Mouse (Mus musculus) heart, embryonic 16.5 days (tissue): ENCODE data around the gene Galns. TPM values are rescaled to one million over a fixed set of nuclear protein-coding genes. Genes with fewer than 3 reads are reported as not detected.

ENCODE experiments used
- ATAC-seq: fragments of 200-750 bp; cut with Nextera tagmentation; replicated peaks from 2 replicates; pipeline ENCODE4 v1.8.0; 2017; ENCODE audit warnings: moderate number of reproducible peaks; ENCODE audit not compliant: insufficient read depth, low FRiP score; ENCODE audit errors: extremely low read depth
- H3K27ac ChIP-seq: fragments of 300-500 bp; sonication (generic); 2 replicates; pipeline ENCODE4 v1.5.1; 2014; ENCODE audit warnings: mild to moderate bottlenecking, low read length, control low read depth, moderate library complexity
- H3K27me3 ChIP-seq: fragments of 300-500 bp; sonication (generic); 2 replicates; pipeline ENCODE4 v1.6.1; 2014; ENCODE audit warnings: low read length, mixed read lengths; ENCODE audit not compliant: control insufficient read depth, insufficient read depth
- H3K36me3 ChIP-seq: fragments of 300-500 bp; sonication (generic); 2 replicates; pipeline ENCODE4 v1.6.1; 2014; ENCODE audit not compliant: control insufficient read depth, insufficient read depth
- H3K4me1 ChIP-seq: fragments of 300-500 bp; sonication (generic); 2 replicates; pipeline ENCODE4 v1.6.1; 2014; ENCODE audit warnings: low read length, mixed read lengths; ENCODE audit not compliant: control insufficient read depth, insufficient read depth
- H3K4me2 ChIP-seq: fragments of 300-500 bp; sonication (generic); 2 replicates; pipeline ENCODE4 v1.6.1; 2014; ENCODE audit warnings: low read depth, mild to moderate bottlenecking, control low read depth, low read length
- H3K4me3 ChIP-seq: fragments of 300-500 bp; sonication (generic); 2 replicates; pipeline ENCODE4 v1.5.1; 2014; ENCODE audit warnings: mild to moderate bottlenecking, control low read depth, low read length
- H3K9ac ChIP-seq: fragments of 300-500 bp; sonication (generic); 2 replicates; pipeline ENCODE4 v1.6.1; 2014; ENCODE audit warnings: low read length, control low read depth
- H3K9me3 ChIP-seq: fragments of 300-500 bp; sonication (generic); replicated peaks from 2 replicates; pipeline ENCODE4 v1.6.1; 2016; ENCODE audit warnings: low read length; ENCODE audit not compliant: control insufficient read depth
- WGBS: fragments of 180-500 bp; shearing (Covaris S2); extraction: QIAGEN DNeasy Blood & Tissue Kit; methylation state at CpG from one replicate; pipeline ENCODE4 v1.1.7; 2014; 5-methylcytosine and 5-hydroxymethylcytosine counted together
- polyA plus RNA-seq: library from polyadenylated mRNA; unstranded; fragments of >200 nt; fragmentation: Nextera tagmentation; extraction: Ambion mirVana; gene quantifications from 2 replicates; pipeline ENCODE4 v1.2.1, GENCODE M21; 2015

Galns gene
- polyA plus RNA-seq, 1 experiment from 2014 or later: 10.4 TPM

DNA sequence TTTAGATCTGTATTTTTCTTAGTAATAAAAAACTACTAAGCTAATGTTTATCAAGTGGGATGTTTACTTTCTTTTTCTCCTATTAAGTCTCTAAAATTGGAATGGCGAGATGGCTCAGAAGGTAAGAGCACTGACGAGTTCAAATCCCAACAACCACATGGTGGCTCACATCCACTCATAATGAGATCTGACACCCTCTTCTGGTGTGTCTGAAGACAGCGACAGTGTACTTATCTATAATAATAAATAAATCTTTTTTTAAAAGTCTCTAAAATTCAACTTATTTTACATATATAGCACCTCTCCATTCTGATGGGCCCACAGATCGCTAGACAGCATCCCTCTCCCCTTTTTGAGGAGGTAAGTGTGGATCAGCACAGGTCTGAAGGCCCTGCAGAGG lies 1.1 kb downstream of the Galns start:
- Histone ChIP-seq H3K9ac (peak overlapping the region; percentile 46), H3K9me3 (no peaks in the 10 kb centered on the region), H3K27ac (peak overlapping the region; percentile 20; the same call in 1 of the 2 replicates), H3K36me3 (peaks cover 4% of the 10 kb centered on the region; the same call in 1 of the 2 replicates), H3K4me3 (peak overlapping the region; percentile 81), H3K27me3 (no peaks in the 10 kb centered on the region), H3K4me1 (peaks cover 21% of the 10 kb centered on the region), H3K4me2 (peak overlapping the region; percentile 92)
- 59% methylated on average over 4 of the region's 4 CpGs for WGBS
- no peak for ATAC-seq

DNA sequence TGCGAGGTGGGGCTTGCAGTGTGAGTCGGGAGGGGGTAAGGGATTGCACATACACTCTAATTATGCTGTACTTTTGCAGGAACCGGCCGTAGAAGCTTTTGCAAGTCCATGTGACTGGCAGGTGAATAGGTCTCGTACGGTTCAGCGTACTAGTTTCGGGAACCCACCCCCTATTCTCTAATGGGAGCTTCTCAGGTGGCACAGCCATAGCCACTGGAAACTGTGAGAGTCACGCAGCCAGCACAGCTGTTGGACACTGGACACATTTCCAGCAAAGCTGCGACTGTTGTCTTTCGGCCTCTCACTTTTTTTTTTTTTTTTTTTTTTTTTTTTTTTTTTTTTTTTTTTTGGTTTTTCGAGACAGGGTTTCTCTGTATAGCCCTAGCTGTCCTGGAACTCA lies 4.5 kb downstream of the Galns start:
- Histone ChIP-seq H3K4me1 (peaks cover 16% of the 10 kb centered on the region), H3K27ac (no peak overlapping the region), H3K4me2 (no peak overlapping the region), H3K4me3 (no peak overlapping the region), H3K36me3 (no peaks in the 10 kb centered on the region), H3K9ac (no peak overlapping the region), H3K9me3 (no peaks in the 10 kb centered on the region), H3K27me3 (no peaks in the 10 kb centered on the region)
- WGBS: 83% methylated on average over 11 of the region's 12 CpGs
- ATAC-seq: no peak

DNA sequence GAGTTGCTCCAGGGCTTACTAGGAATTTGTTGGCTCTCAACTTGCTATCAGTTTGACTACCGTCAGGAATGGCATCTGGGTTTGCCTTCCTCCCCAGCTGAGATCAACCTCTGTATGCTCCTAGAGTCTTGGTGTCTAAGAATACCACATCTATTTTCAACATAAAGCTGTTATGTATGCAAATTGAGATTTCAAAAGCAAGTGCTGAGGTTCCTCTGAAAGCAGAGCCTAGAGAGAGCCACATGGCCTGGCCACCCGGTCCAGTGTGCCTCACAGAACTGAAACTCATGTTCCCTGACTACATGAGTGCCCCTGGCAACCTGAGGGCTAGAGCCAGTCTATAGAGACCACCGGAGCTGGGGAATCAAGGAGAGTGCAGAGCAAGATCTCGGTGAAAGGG lies 5.9 kb downstream of the Galns start:
- H3K4me1 ChIP-seq: peaks cover 11% of the 10 kb centered on the region
- no peak overlapping the region for H3K4me3 ChIP-seq
- no peaks in the 10 kb centered on the region for H3K27me3 ChIP-seq
- peak overlapping the region; percentile 26; the same call in 1 of the 2 replicates for H3K4me2 ChIP-seq
- H3K9me3 ChIP-seq: no peaks in the 10 kb centered on the region
- ATAC-seq: no peak
- no peak overlapping the region for H3K9ac ChIP-seq
- no peaks in the 10 kb centered on the region for H3K36me3 ChIP-seq
- H3K27ac ChIP-seq: peak overlapping the region; percentile 67
- WGBS: 50% methylated on average over 4 of the region's 4 CpGs

DNA sequence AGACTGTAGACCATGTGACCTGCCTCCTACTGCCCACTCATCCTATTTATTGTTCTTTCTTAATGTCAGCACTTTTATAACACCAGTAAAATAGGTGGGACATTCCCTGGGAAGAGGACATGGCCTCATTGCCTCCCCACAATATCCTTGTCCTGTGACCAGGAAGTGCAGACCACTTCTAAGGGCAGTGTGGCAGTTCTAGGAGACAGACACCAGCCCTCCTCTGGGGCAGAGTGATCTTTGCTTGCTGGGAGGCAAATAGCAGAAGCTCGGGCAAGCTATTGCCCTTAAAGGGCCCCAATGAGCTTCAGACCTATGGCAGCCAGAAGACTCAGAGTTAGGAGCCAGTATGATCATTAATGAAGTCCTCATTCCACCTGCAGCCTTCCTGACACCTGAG lies 6.6 kb downstream of the Galns start:
- H3K4me2 ChIP-seq: no peak overlapping the region
- no peak overlapping the region for H3K9ac ChIP-seq
- peaks cover 9% of the 10 kb centered on the region for H3K4me1 ChIP-seq
- H3K4me3 ChIP-seq: no peak overlapping the region
- peak overlapping the region; percentile 67 for H3K27ac ChIP-seq
- 42% methylated on average over 1 of the region's 1 CpGs for WGBS
- no peaks in the 10 kb centered on the region for H3K36me3 ChIP-seq
- no peak; the same call in 1 of the 2 replicates for ATAC-seq
- no peaks in the 10 kb centered on the region for H3K9me3 ChIP-seq
- no peaks in the 10 kb centered on the region for H3K27me3 ChIP-seq

DNA sequence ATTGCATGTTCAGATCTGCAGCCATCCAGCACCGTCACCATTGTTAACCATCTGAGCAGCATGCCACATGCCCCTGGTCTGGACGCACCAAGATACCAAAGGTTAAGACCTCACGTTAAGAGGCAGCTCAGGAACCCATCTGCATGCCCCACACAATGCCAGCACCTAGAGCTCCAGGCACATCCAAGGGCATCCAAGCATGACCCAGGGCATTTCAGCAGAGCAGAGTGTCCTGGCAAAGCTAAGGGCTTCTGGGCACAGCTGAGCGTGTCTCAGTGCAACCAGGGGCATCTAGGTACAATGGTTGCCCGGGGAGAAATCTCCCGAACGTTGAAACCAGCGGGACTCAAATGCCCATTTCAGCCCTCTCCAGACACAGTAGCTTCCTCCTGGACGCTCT lies 10.6 kb downstream of the Galns start:
- Histone ChIP-seq H3K9ac (no peak overlapping the region), H3K9me3 (no peaks in the 10 kb centered on the region), H3K27me3 (no peaks in the 10 kb centered on the region), H3K4me1 (peaks cover 9% of the 10 kb centered on the region), H3K27ac (no peak overlapping the region), H3K4me3 (no peak overlapping the region), H3K4me2 (no peak overlapping the region), H3K36me3 (no peaks in the 10 kb centered on the region)
- WGBS: 89% methylated on average over 9 of the region's 9 CpGs
- no peak for ATAC-seq

DNA sequence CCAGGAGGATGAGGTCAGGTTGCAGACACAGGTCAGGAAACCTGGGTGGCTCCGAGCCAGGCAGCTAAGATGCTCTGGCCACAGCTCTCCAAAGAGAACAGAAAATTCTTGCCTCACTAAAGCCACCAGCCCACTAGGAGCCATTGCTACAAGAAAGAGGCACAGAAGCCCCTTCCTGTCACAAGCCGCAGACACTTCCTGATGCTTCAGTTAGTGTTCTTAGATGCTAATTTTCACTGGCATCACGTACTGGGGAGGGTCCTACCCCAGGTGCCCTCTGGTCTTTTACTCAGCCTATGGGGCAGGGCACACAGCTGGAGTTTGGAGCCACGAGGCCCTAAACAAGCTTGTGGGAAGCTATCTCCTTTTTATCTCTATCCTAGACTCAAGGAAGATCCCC lies 15.2 kb downstream of the Galns start:
- WGBS: 46% methylated on average over 4 of the region's 4 CpGs
- Histone ChIP-seq H3K4me1 (no peaks in the 10 kb centered on the region), H3K27me3 (no peaks in the 10 kb centered on the region), H3K4me3 (no peak overlapping the region), H3K4me2 (no peak overlapping the region), H3K9ac (no peak overlapping the region), H3K9me3 (no peaks in the 10 kb centered on the region), H3K27ac (no peak overlapping the region), H3K36me3 (no peaks in the 10 kb centered on the region)
- peak; percentile 23; the same call in 1 of the 2 replicates for ATAC-seq

DNA sequence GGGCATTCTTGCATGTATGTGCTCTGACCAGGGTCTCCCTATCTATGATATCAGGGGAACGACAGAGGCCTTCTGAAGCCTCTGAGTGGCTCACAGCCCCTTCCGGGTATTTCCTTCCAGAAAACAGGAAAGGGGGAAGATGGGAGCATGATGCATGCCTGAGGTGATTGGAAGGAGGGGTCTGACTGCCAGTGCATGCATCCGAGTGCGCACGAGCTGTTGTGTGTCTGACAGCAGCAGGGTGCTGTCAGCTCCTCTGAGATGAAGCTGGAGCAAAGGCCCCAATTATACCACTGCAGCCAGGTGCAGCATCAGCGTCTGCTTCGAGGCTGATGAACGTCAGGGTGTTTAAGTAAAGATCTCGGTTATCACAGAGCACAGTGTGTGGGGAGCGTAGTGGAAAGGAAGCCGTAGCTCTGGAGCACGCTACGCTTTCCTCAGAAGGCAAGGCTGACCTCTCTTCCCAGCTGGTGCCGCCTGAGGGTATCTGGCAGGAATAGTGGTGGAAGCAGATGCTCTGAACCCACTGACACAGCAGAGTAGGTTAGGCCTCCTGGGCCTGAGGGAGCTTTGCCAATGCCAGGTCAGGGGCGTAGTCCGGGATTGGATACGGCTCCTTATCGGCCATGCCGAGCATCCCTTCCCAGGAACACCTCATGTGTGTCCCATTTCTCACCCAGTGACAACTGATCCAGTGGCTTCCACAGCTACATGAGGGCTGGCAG lies 17.3 kb downstream of the Galns start:
- 74% methylated on average over 19 of the region's 19 CpGs for WGBS
- ATAC-seq: no peak

DNA sequence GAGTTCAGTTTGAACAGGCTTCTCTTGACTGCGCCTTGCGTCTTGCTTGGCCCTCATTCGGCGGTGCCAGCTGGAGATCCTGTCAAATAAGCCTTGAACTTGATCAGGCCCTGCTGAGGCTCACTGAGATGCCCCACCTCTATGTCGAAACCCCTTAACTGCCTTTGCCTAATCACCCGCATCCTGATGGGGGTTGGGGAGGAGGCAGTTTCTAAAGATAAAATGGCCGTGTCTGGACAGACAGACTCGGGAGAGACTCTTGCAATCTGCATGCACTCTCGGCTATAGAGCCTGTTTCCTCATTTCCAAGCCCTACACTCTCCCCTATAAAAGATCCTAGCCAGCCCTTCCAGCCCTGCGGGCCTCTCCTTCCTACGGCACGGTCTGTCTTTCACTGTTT lies 18.0 kb downstream of the Galns start:
- no peak overlapping the region for H3K4me3 ChIP-seq
- H3K9me3 ChIP-seq: no peaks in the 10 kb centered on the region
- no peak overlapping the region for H3K27ac ChIP-seq
- no peak overlapping the region for H3K4me2 ChIP-seq
- no peak overlapping the region for H3K9ac ChIP-seq
- H3K4me1 ChIP-seq: no peaks in the 10 kb centered on the region
- WGBS: 57% methylated on average over 12 of the region's 12 CpGs
- no peaks in the 10 kb centered on the region for H3K36me3 ChIP-seq
- H3K27me3 ChIP-seq: no peaks in the 10 kb centered on the region
- no peak for ATAC-seq

More for the DNA sequence above, 17.3 kb downstream of the Galns start:
- Histone ChIP-seq H3K27me3 (no peaks in the 10 kb centered on the region), H3K27ac (no peak overlapping the region), H3K36me3 (no peaks in the 10 kb centered on the region), H3K4me3 (no peak overlapping the region), H3K4me2 (no peak overlapping the region), H3K9me3 (no peaks in the 10 kb centered on the region), H3K9ac (no peak overlapping the region), H3K4me1 (no peaks in the 10 kb centered on the region)

DNA sequence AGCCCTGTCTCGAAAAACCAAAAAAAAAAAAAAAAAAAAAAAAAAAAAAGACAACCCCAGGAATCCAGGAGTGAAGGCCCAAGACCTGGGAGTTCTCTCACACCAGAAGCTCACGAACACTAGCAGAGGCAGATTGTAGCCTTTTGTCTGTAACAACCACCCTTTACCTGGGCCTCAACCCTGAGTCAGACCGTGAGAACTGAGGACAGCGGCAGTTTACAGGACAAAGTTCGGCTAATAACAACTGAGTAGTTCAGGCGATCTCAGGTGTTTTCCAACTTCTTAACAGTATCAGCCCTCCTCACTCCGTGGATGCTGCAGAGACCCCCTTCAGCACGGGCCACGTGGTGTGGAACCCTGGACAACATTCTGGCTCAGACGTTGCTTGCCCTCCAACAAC lies 24.5 kb downstream of the Galns start:
- no peaks in the 10 kb centered on the region for H3K4me1 ChIP-seq
- no peak overlapping the region for H3K9ac ChIP-seq
- no peaks in the 10 kb centered on the region for H3K36me3 ChIP-seq
- ATAC-seq: no peak
- no peaks in the 10 kb centered on the region for H3K9me3 ChIP-seq
- H3K4me2 ChIP-seq: no peak overlapping the region
- no peaks in the 10 kb centered on the region for H3K27me3 ChIP-seq
- 83% methylated on average over 10 of the region's 10 CpGs for WGBS
- no peak overlapping the region for H3K27ac ChIP-seq
- H3K4me3 ChIP-seq: no peak overlapping the region
